Mouse (Mus musculus) CH12.LX (cell line): ENCODE results near the gene Neurod2.

Source experiments
- BHLHE40 ChIP-seq: IDR thresholded peaks from 2 replicates; pipeline ENCODE4 v1.6.1; 2011; ENCODE audit warnings: mild to moderate bottlenecking, low read depth, low read length, improper control_type of control experiment
- CTCF ChIP-seq, 2 experiments: IDR thresholded peaks in 1 of 2; conservative IDR thresholded peaks in 1 of 2; 2 replicates each; pipeline ENCODE4 v1.5.1; 2011 to 2012; ENCODE audit warnings: low read depth in 2 of 2, low read length in 2 of 2, improper control_type of control experiment in 1 of 2, inconsistent platforms in 1 of 2, mild to moderate bottlenecking in 1 of 2, moderate library complexity in 1 of 2
- EP300 ChIP-seq: IDR thresholded peaks from 2 replicates; pipeline ENCODE4 v1.6.1; 2011; ENCODE audit warnings: low read length, improper control_type of control experiment
- MAFK ChIP-seq: IDR thresholded peaks from 2 replicates; pipeline ENCODE4 v1.6.1; 2011; ENCODE audit warnings: low read length, improper control_type of control experiment; ENCODE audit not compliant: insufficient replicate concordance
- MEF2A ChIP-seq: IDR thresholded peaks from 2 replicates; pipeline ENCODE4 v1.6.1; 2014; ENCODE audit warnings: low read depth, mild to moderate bottlenecking, inconsistent platforms, low read length, improper control_type of control experiment, borderline replicate concordance
- POLR2A ChIP-seq: IDR thresholded peaks from 2 replicates; pipeline ENCODE4 v1.6.1; 2011; ENCODE audit warnings: low read depth, mild to moderate bottlenecking, improper control_type of control experiment, low read length
- RAD21 ChIP-seq: IDR thresholded peaks from 2 replicates; pipeline ENCODE4 v1.6.1; 2011; ENCODE audit warnings: low read depth, mild to moderate bottlenecking, low read length, improper control_type of control experiment, moderate library complexity
- USF2 ChIP-seq: conservative IDR thresholded peaks from 2 replicates; pipeline ENCODE4 v1.6.1; 2011; ENCODE audit warnings: low read depth, low read length, improper control_type of control experiment

DNA sequence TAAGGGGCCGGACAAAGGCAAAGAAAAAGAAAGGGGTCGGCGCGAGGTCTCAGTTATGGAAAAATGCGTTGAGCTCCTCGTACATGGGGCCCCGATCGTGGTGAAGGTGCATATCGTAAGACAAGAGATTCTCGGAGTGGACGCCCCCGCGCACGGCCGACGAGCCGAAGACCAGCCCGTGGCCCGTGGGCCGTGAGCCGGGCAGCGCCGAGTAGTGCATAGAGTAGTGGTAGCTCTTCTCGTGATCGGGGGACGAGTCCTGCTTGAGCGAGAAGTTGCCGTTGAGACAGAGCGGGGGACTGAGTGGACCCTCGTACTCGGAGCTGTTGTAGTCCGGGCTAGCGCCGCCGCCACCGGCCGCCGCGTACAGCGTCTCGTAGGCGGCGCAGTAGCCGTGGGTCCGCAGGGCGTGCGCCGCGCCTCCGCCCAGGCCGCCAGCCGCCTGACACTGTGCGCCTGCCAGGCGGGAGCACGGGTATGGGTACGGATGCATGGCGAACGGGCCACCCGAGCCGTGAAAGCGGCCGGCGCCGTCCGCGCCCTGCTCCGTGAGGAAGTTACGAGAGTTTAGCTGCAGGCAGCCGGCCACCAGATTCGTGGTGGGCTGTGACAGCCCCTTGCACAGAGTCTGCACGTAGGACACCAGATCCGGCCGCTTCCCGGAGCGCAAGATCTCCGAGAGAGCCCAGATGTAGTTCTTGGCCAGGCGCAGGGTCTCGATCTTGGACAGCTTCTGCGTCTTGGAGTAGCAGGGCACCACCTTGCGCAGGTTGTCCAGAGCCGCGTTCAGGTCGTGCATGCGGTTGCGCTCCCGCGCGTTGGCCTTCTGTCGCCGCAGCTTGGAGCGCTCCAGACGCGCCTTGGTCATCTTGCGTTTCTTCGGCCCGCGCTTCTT, 2.1 kb downstream of the Neurod2 start:
- TF ChIP-seq MAFK, result no peak
- TF ChIP-seq POLR2A, result no peak
- no peak for TF ChIP-seq MEF2A
- no peak for TF ChIP-seq RAD21
- TF ChIP-seq BHLHE40, result no peak
- TF ChIP-seq USF2, result no peak
- TF ChIP-seq CTCF (conservative IDR thresholded peaks at IDR 0.05 in 1 of 2, IDR thresholded peaks at IDR 0.05 in 1 of 2; ENCODE audit: low read depth in 2 of 2, low read length in 2 of 2), result no peak
- TF ChIP-seq EP300, result no peak
